Mouse (Mus musculus): ENCODE measurements at regions not wholly inside any gene's neighbourhood (a gene's known extent, or its start where the extent isn't known, plus 50 kb on each side); places are given as distances from the start of the nearest gene placed in this dataset.

- ATAC-seq (replicated peaks; ENCODE audit: insufficient number of reproducible peaks, low FRiP score, low TSS enrichment): no peak
- 60% methylated on average over 4 of the region's 4 CpGs for WGBS (ENCODE audit: insufficient replicate concordance)
- H3K27me3 ChIP-seq (ENCODE audit: control insufficient read depth, insufficient read depth, low read length): no peaks in the 10 kb centered on the region
- H3K27ac ChIP-seq (ENCODE audit: low read depth, low read length): no peak overlapping the region
- no peaks in the 10 kb centered on the region for H3K36me3 ChIP-seq (ENCODE audit: control insufficient read depth, insufficient read depth, low read length)
- no peak overlapping the region for H3K4me2 ChIP-seq
- no peaks in the 10 kb centered on the region for H3K4me1 ChIP-seq (ENCODE audit: control insufficient read depth, insufficient read depth, low read length)
- H3K9ac ChIP-seq (ENCODE audit: low read depth, low read length): no peak overlapping the region
- H3K9me3 ChIP-seq (replicated peaks; ENCODE audit: control insufficient read depth, low read length): no peaks in the 10 kb centered on the region
- no peak overlapping the region for H3K4me3 ChIP-seq (ENCODE audit: low read depth, low read length)
Measured at GRCm38 (mm10) chr10:117461261-117461660, 81.4 kb upstream of the Cpsf6 start.

- H3K4me1 ChIP-seq (ENCODE audit: control insufficient read depth, insufficient read depth, low read length): no peaks in the 10 kb centered on the region
- no peak overlapping the region for H3K4me3 ChIP-seq (ENCODE audit: low read depth, low read length)
- no peaks in the 10 kb centered on the region for H3K9me3 ChIP-seq (replicated peaks; ENCODE audit: control insufficient read depth, low read length)
- H3K9ac ChIP-seq (ENCODE audit: low read depth, low read length): no peak overlapping the region
- 86% methylated on average over 6 of the region's 6 CpGs for WGBS (ENCODE audit: insufficient replicate concordance)
- H3K27me3 ChIP-seq (ENCODE audit: control insufficient read depth, insufficient read depth, low read length): no peaks in the 10 kb centered on the region
- H3K27ac ChIP-seq (ENCODE audit: low read depth, low read length): no peak overlapping the region
- H3K36me3 ChIP-seq (ENCODE audit: control insufficient read depth, insufficient read depth, low read length): no peaks in the 10 kb centered on the region
- no peak overlapping the region for H3K4me2 ChIP-seq
- ATAC-seq (replicated peaks; ENCODE audit: insufficient number of reproducible peaks, low FRiP score, low TSS enrichment): no peak
Measured at GRCm38 (mm10) chr10:117460366-117460730, 80.5 kb upstream of the Cpsf6 start.

- Histone ChIP-seq H3K4me2 (no peak overlapping the region), H3K27ac (ENCODE audit: low read depth, low read length) (no peak overlapping the region), H3K9me3 (replicated peaks; ENCODE audit: control insufficient read depth, low read length) (no peaks in the 10 kb centered on the region), H3K36me3 (ENCODE audit: control insufficient read depth, insufficient read depth, low read length) (no peaks in the 10 kb centered on the region), H3K27me3 (ENCODE audit: control insufficient read depth, insufficient read depth, low read length) (no peaks in the 10 kb centered on the region), H3K9ac (ENCODE audit: low read depth, low read length) (no peak overlapping the region), H3K4me3 (ENCODE audit: low read depth, low read length) (no peak overlapping the region), H3K4me1 (ENCODE audit: control insufficient read depth, insufficient read depth, low read length) (no peaks in the 10 kb centered on the region)
- WGBS (ENCODE audit: insufficient replicate concordance): 84% methylated on average over 10 of the region's 10 CpGs
- no peak for ATAC-seq (replicated peaks; ENCODE audit: insufficient number of reproducible peaks, low FRiP score, low TSS enrichment)
Measured at GRCm38 (mm10) chr10:117459651-117460365, 80.0 kb upstream of the Cpsf6 start.

- Histone ChIP-seq H3K4me1 (ENCODE audit: control insufficient read depth, insufficient read depth, low read length) (no peaks in the 10 kb centered on the region), H3K4me3 (ENCODE audit: low read depth, low read length) (no peak overlapping the region), H3K9me3 (replicated peaks; ENCODE audit: control insufficient read depth, low read length) (no peaks in the 10 kb centered on the region), H3K4me2 (no peak overlapping the region), H3K27ac (ENCODE audit: low read depth, low read length) (no peak overlapping the region), H3K27me3 (ENCODE audit: control insufficient read depth, insufficient read depth, low read length) (no peaks in the 10 kb centered on the region), H3K9ac (ENCODE audit: low read depth, low read length) (no peak overlapping the region), H3K36me3 (ENCODE audit: control insufficient read depth, insufficient read depth, low read length) (no peaks in the 10 kb centered on the region)
- WGBS (ENCODE audit: insufficient replicate concordance): 76% methylated on average over 2 of the region's 2 CpGs
- no peak for ATAC-seq (replicated peaks; ENCODE audit: insufficient number of reproducible peaks, low FRiP score, low TSS enrichment)
Measured at GRCm38 (mm10) chr10:117459041-117459475, 79.2 kb upstream of the Cpsf6 start.

- Histone ChIP-seq H3K36me3 (ENCODE audit: control insufficient read depth, insufficient read depth, low read length) (no peaks in the 10 kb centered on the region), H3K9me3 (replicated peaks; ENCODE audit: control insufficient read depth, low read length) (no peaks in the 10 kb centered on the region), H3K4me1 (ENCODE audit: control insufficient read depth, insufficient read depth, low read length) (no peaks in the 10 kb centered on the region), H3K27ac (ENCODE audit: low read depth, low read length) (no peak overlapping the region), H3K27me3 (ENCODE audit: control insufficient read depth, insufficient read depth, low read length) (no peaks in the 10 kb centered on the region), H3K9ac (ENCODE audit: low read depth, low read length) (no peak overlapping the region), H3K4me2 (no peak overlapping the region), H3K4me3 (ENCODE audit: low read depth, low read length) (no peak overlapping the region)
- WGBS (ENCODE audit: insufficient replicate concordance): 82% methylated on average over 10 of the region's 11 CpGs
- ATAC-seq (replicated peaks; ENCODE audit: insufficient number of reproducible peaks, low FRiP score, low TSS enrichment): no peak
Measured at GRCm38 (mm10) chr10:117458271-117459040, 78.6 kb upstream of the Cpsf6 start.

GRCm38 (mm10) chr10:117457701-117457950 lies 77.8 kb upstream of the Cpsf6 start:
- Histone ChIP-seq H3K4me1 (ENCODE audit: control insufficient read depth, insufficient read depth, low read length) (peaks cover under 1% of the 10 kb centered on the region), H3K27me3 (ENCODE audit: control insufficient read depth, insufficient read depth, low read length) (no peaks in the 10 kb centered on the region), H3K36me3 (ENCODE audit: control insufficient read depth, insufficient read depth, low read length) (no peaks in the 10 kb centered on the region), H3K4me2 (no peak overlapping the region), H3K9ac (ENCODE audit: low read depth, low read length) (no peak overlapping the region), H3K9me3 (replicated peaks; ENCODE audit: control insufficient read depth, low read length) (no peaks in the 10 kb centered on the region), H3K27ac (ENCODE audit: low read depth, low read length) (no peak overlapping the region), H3K4me3 (ENCODE audit: low read depth, low read length) (no peak overlapping the region)
- WGBS (ENCODE audit: insufficient replicate concordance): 67% methylated on average over 2 of the region's 2 CpGs
- no peak for ATAC-seq (replicated peaks; ENCODE audit: insufficient number of reproducible peaks, low FRiP score, low TSS enrichment)

GRCm38 (mm10) chr10:117456904-117457700 lies 77.3 kb upstream of the Cpsf6 start:
- H3K9me3 ChIP-seq (replicated peaks; ENCODE audit: control insufficient read depth, low read length): no peaks in the 10 kb centered on the region
- H3K36me3 ChIP-seq (ENCODE audit: control insufficient read depth, insufficient read depth, low read length): no peaks in the 10 kb centered on the region
- H3K4me2 ChIP-seq: no peak overlapping the region
- peaks cover 6% of the 10 kb centered on the region for H3K4me1 ChIP-seq (ENCODE audit: control insufficient read depth, insufficient read depth, low read length)
- no peak for ATAC-seq (replicated peaks; ENCODE audit: insufficient number of reproducible peaks, low FRiP score, low TSS enrichment)
- no peak overlapping the region for H3K4me3 ChIP-seq (ENCODE audit: low read depth, low read length)
- no peak overlapping the region for H3K9ac ChIP-seq (ENCODE audit: low read depth, low read length)
- no peak overlapping the region for H3K27ac ChIP-seq (ENCODE audit: low read depth, low read length)
- H3K27me3 ChIP-seq (ENCODE audit: control insufficient read depth, insufficient read depth, low read length): no peaks in the 10 kb centered on the region
- WGBS (ENCODE audit: insufficient replicate concordance): 53% methylated on average over 18 of the region's 18 CpGs

GRCm38 (mm10) chr10:117456427-117456826 lies 76.6 kb upstream of the Cpsf6 start:
- H3K9me3 ChIP-seq (replicated peaks; ENCODE audit: control insufficient read depth, low read length): no peaks in the 10 kb centered on the region
- no peak overlapping the region for H3K27ac ChIP-seq (ENCODE audit: low read depth, low read length)
- 66% methylated on average over 8 of the region's 8 CpGs for WGBS (ENCODE audit: insufficient replicate concordance)
- H3K27me3 ChIP-seq (ENCODE audit: control insufficient read depth, insufficient read depth, low read length): no peaks in the 10 kb centered on the region
- no peak overlapping the region for H3K4me2 ChIP-seq
- ATAC-seq (replicated peaks; ENCODE audit: insufficient number of reproducible peaks, low FRiP score, low TSS enrichment): no peak
- no peak overlapping the region for H3K4me3 ChIP-seq (ENCODE audit: low read depth, low read length)
- no peaks in the 10 kb centered on the region for H3K36me3 ChIP-seq (ENCODE audit: control insufficient read depth, insufficient read depth, low read length)
- H3K9ac ChIP-seq (ENCODE audit: low read depth, low read length): no peak overlapping the region
- H3K4me1 ChIP-seq (ENCODE audit: control insufficient read depth, insufficient read depth, low read length): peaks cover 6% of the 10 kb centered on the region

Data from heart, embryonic 11.5 days (tissue).